Mouse (Mus musculus) adrenal gland, postnatal 25 days (tissue): ENCODE measurements at regions not wholly inside any gene's neighbourhood (a gene's known extent, or its start where the extent isn't known, plus 50 kb on each side); places are given as distances from the start of the nearest gene placed in this dataset.
A peak's percentile ranks its signal among the peaks of the same experiment; 100 is the strongest.
"Not testable (repeated sequence)": the region's sequence is repeated elsewhere in the genome, so short reads cannot be mapped to it uniquely, and the experiment has no call there.

Experiments used
- DNase-seq: peaks from one replicate; pipeline ENCODE4 v3.0.0; 2021; ENCODE audit warnings: mixed read lengths

GRCm38 (mm10) chr16:86355036-86355435 is 453.4 kb upstream of the Adamts5 start:
- no peak for DNase-seq

GRCm38 (mm10) chr16:86347753-86348152 is 446.1 kb upstream of the Adamts5 start:
- DNase-seq: no peak

GRCm38 (mm10) chr16:86346916-86347315 is 445.3 kb upstream of the Adamts5 start:
- DNase-seq: no peak

- no peak for DNase-seq
Measured at GRCm38 (mm10) chr16:86340311-86340710, 438.7 kb upstream of the Adamts5 start.

DNA sequence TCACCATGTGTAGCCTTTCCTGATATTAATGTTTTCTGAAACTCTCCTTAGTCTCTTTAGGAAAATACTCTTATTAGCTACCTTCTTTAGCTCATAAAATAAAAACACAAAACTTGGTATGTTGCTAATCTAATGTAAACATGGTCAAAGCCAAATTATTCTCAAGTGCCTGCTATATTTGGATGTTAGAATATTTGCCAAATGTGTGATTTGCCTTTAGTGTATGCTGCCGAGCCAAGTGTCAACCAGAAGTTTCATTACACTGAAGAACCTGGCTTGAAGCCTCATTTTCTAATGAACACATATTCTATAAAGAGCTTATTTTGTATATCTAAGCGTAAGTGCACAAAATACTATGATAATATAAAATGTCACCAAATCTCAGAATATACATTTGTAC is 423.8 kb upstream of the Adamts5 start:
- no peak for DNase-seq

- DNase-seq: no peak
Measured at GRCm38 (mm10) chr16:86318898-86319297, 417.3 kb upstream of the Adamts5 start.

- no peak for DNase-seq
Measured at GRCm38 (mm10) chr16:86309696-86310095, 408.1 kb upstream of the Adamts5 start.

GRCm38 (mm10) chr16:86303869-86304268 is 402.2 kb upstream of the Adamts5 start:
- DNase-seq: no peak

GRCm38 (mm10) chr16:86302451-86303145 is 401.0 kb upstream of the Adamts5 start:
- no peak for DNase-seq

- no peak for DNase-seq
Measured at GRCm38 (mm10) chr16:86294436-86294835, 392.8 kb upstream of the Adamts5 start.

DNA sequence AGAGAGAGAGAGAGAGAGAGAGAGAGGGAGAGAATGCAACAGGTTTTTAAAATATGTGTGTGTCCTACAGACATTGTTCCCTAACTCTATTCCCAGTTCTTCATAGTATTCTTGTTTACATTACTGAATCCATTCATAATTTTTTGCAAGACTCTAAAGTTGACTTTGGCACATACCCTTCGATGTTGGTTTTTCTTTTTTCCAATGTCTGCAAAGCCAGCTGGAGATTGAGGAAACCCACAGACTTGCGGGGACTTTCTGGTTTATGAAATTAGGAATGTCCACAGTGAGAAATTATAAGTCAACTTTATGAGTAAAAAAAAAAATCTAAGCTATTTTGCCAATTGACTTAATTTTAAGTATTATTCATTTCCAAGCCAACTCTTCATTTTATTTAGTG is 379.7 kb upstream of the Adamts5 start:
- DNase-seq: no peak

DNA sequence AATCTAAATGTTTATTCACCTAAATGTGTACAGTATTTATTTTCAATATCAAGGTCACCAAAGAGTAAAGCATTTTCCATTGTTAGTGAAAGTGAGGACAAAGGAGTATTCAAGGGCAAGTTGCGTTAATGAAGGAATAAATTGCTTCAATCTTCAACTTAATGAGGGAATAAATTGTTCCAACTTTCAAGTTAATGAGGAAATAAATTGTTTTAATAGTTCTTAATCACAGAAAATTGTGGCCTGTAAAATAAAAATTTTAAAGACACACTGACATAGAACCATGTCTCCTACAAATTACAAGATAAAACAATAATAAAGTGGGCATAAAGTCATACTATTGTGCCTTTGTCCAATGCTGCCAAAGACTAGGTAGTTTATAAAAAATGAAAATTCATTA is 375.4 kb upstream of the Adamts5 start:
- no peak for DNase-seq

GRCm38 (mm10) chr16:86261612-86262011 is 360.0 kb upstream of the Adamts5 start:
- DNase-seq: no peak

DNA sequence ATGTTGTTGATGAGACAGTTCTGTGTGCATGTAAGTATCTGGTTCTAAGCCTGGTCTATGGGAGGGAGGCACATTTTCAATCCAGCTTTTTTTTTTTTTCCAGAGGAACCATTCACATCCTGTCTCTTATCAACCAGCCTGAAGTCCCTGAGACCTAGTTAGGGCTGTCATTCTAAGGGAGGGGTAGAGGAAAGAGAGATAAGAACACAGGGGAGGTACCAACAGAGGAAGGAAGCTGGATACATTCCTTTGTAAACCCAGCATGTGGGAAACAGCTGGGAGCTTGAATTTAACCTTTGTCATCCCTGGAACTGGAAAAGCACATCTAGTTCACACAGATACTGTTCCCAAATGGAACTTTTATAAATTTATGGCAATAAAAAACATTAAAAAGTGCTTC is 351.0 kb upstream of the Adamts5 start:
- DNase-seq: no peak

DNA sequence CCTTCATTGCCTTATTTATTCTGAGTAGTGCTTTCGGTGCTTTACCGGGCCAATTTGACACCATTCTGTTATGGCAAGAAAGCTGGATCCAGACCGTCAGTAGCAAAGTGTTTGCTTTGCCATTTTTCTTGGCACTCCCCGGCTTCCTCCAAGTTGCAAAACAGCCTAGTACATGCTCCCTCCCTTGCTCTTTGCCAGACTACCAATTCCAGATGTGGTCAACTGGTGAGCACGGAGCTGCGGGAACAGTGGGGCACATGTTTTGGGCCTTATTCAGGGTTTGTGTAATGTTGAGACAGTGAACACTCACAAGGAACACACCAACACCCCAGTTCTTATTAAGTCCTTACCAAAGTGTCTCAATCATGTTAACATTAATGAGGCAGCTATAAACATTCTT is 348.4 kb upstream of the Adamts5 start:
- peak; percentile 2 for DNase-seq

- no peak for DNase-seq
Measured at GRCm38 (mm10) chr16:86244191-86244590, 342.6 kb upstream of the Adamts5 start.

GRCm38 (mm10) chr16:86242766-86243510 is 341.3 kb upstream of the Adamts5 start:
- DNase-seq: no peak

- no peak for DNase-seq
Measured at GRCm38 (mm10) chr16:86222997-86223396, 321.4 kb upstream of the Adamts5 start.

DNA sequence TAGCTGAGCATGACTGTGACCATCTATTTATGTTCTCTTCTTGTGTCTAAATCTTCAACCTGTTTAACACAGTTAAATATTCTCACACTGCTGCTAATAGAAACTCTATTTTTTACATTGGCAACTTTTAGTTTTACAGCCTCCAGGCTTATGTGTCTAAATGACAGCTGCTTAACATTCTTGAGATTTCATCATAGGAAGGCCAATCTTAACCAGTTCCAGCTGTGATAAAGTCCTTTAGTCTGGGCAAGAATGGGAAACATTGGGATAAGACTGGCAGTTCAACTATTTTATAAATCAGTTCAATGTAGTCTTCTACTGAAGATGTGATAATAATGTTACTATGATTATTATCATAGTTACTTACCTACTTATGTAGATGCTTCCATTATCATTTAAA is 308.9 kb upstream of the Adamts5 start:
- DNase-seq: no peak

DNA sequence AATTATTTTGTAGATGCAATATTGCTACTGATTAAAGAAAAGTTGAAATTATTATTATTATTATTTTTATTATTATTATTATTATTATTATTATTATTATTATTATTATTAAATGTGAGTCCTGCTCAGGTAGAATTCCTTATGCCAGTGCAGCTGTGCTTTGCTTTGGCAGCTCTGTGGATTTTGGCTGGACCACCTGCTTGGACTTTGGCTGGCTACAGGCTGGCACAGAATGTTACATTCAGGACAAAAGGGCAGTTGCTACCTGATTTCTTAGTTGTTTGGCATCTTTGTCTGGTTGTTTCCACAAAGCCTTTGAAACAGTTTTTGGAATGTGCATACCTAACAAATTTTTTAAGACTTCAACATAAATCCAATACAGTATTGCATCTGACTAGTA is 307.7 kb upstream of the Adamts5 start:
- no peak for DNase-seq

- no peak for DNase-seq
Measured at GRCm38 (mm10) chr16:86189874-86190273, 288.2 kb upstream of the Adamts5 start.

DNA sequence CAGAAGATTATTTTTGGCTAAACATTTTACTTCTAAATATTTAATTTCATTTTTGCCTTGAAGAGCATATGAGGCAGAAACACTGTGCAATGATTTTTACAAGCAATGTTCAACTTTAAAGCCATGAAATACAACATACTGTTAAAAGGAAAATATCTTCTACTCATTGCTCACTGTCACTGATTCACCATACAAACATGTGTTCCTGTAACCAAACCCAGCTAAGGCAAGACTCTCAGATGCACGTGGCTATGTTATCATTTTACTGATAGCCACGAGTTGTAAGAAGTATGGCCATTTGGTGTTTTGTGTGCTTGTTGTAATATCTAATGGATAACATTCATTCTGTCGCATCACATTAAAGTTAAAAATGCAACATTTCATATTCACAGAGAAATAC is 287.3 kb upstream of the Adamts5 start:
- no peak for DNase-seq

GRCm38 (mm10) chr16:86187609-86188008 is 286.0 kb upstream of the Adamts5 start:
- not testable (repeated sequence) for DNase-seq
